Mouse (Mus musculus): ENCODE data around the gene Jph4.

DNA sequence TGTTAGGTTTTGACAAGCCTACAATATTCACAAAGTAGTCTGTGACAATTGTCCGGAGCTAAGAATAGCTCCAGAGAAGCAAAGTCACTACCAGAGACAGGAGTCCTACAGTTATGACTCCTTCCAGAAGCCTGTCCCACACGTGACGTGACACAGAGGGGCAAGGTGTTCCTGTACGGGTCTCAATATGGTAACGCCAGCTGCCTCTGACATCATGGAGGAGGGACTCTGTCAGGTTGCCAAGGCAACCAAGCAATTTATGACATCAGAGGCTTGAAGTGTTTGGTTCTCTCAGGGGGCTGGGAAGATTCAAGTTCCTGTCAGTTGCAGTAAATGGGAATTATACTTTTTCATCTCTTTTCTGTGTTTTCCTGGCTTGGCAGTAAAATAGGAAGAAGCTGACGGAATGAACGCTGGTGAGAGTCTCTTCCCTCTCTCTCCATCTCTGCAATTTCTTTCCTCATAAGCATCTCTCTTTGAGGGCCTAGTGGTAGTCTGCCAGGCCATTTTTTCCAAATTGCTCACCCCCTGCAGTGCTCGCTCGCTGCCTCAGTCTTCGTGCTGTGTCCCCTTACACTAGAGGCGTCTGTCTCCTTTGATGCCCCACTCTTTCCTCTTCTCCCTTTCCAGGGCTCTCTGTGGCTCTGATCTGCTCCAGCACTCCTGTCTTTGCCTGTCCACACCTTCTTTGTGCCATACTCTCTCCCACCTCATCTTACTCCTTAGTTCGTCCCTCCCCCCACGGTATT, 27.4 kb downstream of the Jph4 start:
- TF ChIP-seq GATA1 (IDR thresholded peaks at IDR 0.05; ENCODE audit: low read length) (no peak), TAL1 (IDR thresholded peaks at IDR 0.05; ENCODE audit: low read length) (no peak)
